9 mouse cellular contexts compared by ENCODE assay signal in the genomic region with DNA sequence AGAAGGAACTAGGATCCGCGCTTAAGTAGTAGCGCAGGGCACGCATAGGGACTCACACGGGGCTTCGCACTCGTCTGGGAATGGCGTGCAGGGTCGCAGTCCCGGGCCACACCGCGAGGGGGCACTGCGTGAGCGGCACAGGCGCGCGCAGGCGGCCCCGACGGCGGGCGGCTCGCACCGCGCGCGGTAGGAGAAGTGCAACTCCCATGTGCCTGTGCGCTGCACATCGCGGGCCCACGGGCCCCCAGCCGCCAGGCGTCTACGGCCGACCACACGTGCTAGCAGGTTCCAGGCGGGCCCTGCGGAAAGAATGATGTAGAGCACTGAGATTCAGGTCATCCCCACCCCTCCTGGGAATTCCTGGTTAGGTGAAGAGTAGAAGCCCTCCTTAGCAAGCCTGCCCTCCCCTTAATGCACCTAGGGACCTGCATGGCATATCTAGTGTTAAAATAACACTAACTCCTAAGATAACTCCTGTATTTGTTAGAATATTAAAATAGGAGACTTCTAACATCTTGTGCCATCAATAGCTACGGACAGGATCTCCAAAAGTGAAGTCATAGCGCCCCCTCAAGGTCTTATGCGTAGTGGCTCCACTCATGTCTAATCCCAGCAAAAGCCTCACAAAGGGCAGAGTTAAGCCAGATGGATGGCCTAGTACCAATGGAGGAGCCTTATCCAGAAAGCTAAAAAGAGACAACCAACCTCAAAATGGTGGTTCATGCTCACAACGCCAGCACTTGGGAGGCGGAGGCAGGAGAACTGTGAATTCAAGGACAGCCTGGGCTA. TPM values are rescaled to one million over a fixed set of nuclear protein-coding genes. Genes with fewer than 3 reads are reported as not detected.
DNase-seq lines count a peak whose midpoint lies in the region; ATAC-seq and TF ChIP-seq lines count a peak whose summit lies in the region.
"Had no signal": no experiment of that assay in that cellular context is flagged by ENCODE, and none has a peak within 500 bp of the region (broad histone marks: within the 10 kb centered on the region; RNA-seq: fewer than 3 reads in every experiment).

No protein-coding gene starts in this region.

- WGBS in embryonic facial prominence, embryonic 12.5 days, result 11% methylated on average over 43 of the region's 43 CpGs
- WGBS in hindbrain, postnatal 0 days, result 15% methylated on average over 43 of the region's 43 CpGs
- WGBS in limb, embryonic 14.5 days, result 25% methylated on average over 43 of the region's 43 CpGs

- H3K4me1 ChIP-seq in embryonic facial prominence, embryonic 12.5 days, result peaks cover 18% of the 10 kb centered on the region
- H3K4me1 ChIP-seq in hindbrain, postnatal 0 days (ENCODE audit: insufficient read depth, low read length), result 0 out of 2 replicates have a peak, but pooled peaks cover 8% of the 10 kb centered on the region
- no peaks in the 10 kb centered on the region; the same call in 1 of the 2 replicates for H3K4me1 ChIP-seq in limb, embryonic 14.5 days (ENCODE audit: control insufficient read depth, insufficient read depth, low read length)

- peak; percentile 77 for TF ChIP-seq CTCF in Patski (IDR thresholded peaks at IDR 0.05)
- TF ChIP-seq CTCF in hindbrain, postnatal 0 days (IDR thresholded peaks at IDR 0.05; ENCODE audit: low read depth), result peak; percentile 77

- CTCF ChIA-PET in Patski (lab: Charles Lee), result interaction anchor here (1.0 to 2.4 kb wide), 5 partner anchors 11 to 151 kb away, joined by 3 to 10 read pairs (median 4); partner anchors contain the start of gene Supt5

- DNase-seq in heart, adult 18-20 months, result peak; percentile 24 to 27
- no peak for DNase-seq in heart, adult 11 months
- no peak for DNase-seq in Patski (ENCODE audit: low read depth, low spot score)
- peak; percentile 90 for DNase-seq in hindbrain, postnatal 0 days (ENCODE audit: low spot score)
- peak; percentile 61 for DNase-seq in limb, embryonic 14.5 days (ENCODE audit: low spot score)
- peak; percentile 47 for DNase-seq in naive thymus-derived CD4-positive, alpha-beta T cell, adult 2 months (ENCODE audit: low read depth)
- no peak for DNase-seq in yolk sac, embryonic 10.5 days (ENCODE audit: low spot score)

- no peaks in the 10 kb centered on the region for H3K27me3 ChIP-seq in Patski
- peaks cover 80% of the 10 kb centered on the region for H3K27me3 ChIP-seq in embryonic facial prominence, embryonic 12.5 days
- H3K27me3 ChIP-seq in hindbrain, postnatal 0 days (ENCODE audit: insufficient read depth, low read length), result no peaks in the 10 kb centered on the region
- peaks cover 45% of the 10 kb centered on the region for H3K27me3 ChIP-seq in limb, embryonic 14.5 days (ENCODE audit: control insufficient read depth, insufficient read depth, low read length)

- POLR2A ChIA-PET in Patski (lab: Charles Lee), result no interaction called here

- H3K9me3 ChIP-seq in embryonic facial prominence, embryonic 12.5 days, result no peaks in the 10 kb centered on the region
- H3K9me3 ChIP-seq in hindbrain, postnatal 0 days (ENCODE audit: low read length), result no peaks in the 10 kb centered on the region
- no peaks in the 10 kb centered on the region for H3K9me3 ChIP-seq in limb, embryonic 14.5 days (ENCODE audit: control insufficient read depth, low read length)

- peak overlapping the region; percentile 7; the same call in 1 of the 2 replicates for H3K4me3 ChIP-seq in embryonic facial prominence, embryonic 12.5 days
- peak overlapping the region; percentile 11; the same call in 1 of the 2 replicates for H3K4me3 ChIP-seq in hindbrain, postnatal 0 days (ENCODE audit: low read length)
- H3K4me3 ChIP-seq in limb, embryonic 14.5 days (replicated peaks; ENCODE audit: low read length), result no peak overlapping the region

- ATAC-seq in Patski, result peak; percentile 47
- no peak for ATAC-seq in embryonic facial prominence, embryonic 12.5 days (ENCODE audit: insufficient number of reproducible peaks, insufficient read depth, low FRiP score, low TSS enrichment)
- ATAC-seq in hindbrain, postnatal 0 days, result peak; percentile 67
- ATAC-seq in limb, embryonic 14.5 days (ENCODE audit: low FRiP score, low read depth), result no peak

- H3K27ac ChIP-seq in embryonic facial prominence, embryonic 12.5 days, result no peak overlapping the region
- H3K27ac ChIP-seq in hindbrain, postnatal 0 days, result no peak overlapping the region
- H3K27ac ChIP-seq in limb, embryonic 14.5 days (replicated peaks; ENCODE audit: low read depth, low read length), result no peak overlapping the region

- in situ Hi-C loops in Patski (cut with MboI; ENCODE audit: low pct_unique_long_range_greater_than_20kb), result no loop called here

- H3K36me3 ChIP-seq in embryonic facial prominence, embryonic 12.5 days, result no peaks in the 10 kb centered on the region
- no peaks in the 10 kb centered on the region for H3K36me3 ChIP-seq in hindbrain, postnatal 0 days (ENCODE audit: insufficient read depth, low read length)
- no peaks in the 10 kb centered on the region for H3K36me3 ChIP-seq in limb, embryonic 14.5 days (ENCODE audit: control insufficient read depth, insufficient read depth, low read length)

- H3K9ac ChIP-seq in embryonic facial prominence, embryonic 12.5 days, result no peak overlapping the region
- H3K9ac ChIP-seq in hindbrain, postnatal 0 days (replicated peaks; ENCODE audit: low read length), result 0 out of 2 replicates have a peak overlapping the region, but pooled peaks have one; percentile 10
- H3K9ac ChIP-seq in limb, embryonic 14.5 days (ENCODE audit: low read depth, low read length, severe bottlenecking), result 0 out of 2 replicates have a peak overlapping the region, but pooled peaks have one; percentile 25

- no peak for TF ChIP-seq POLR2A in limb, embryonic 14.5 days (IDR thresholded peaks at IDR 0.05; ENCODE audit: borderline replicate concordance, extremely low read depth, insufficient read depth, insufficient read length)

- peak overlapping the region; percentile 31 for H3K4me2 ChIP-seq in embryonic facial prominence, embryonic 12.5 days (replicated peaks)
- peak overlapping the region; percentile 35 for H3K4me2 ChIP-seq in hindbrain, postnatal 0 days (ENCODE audit: low read depth, low read length)
- H3K4me2 ChIP-seq in limb, embryonic 14.5 days (replicated peaks; ENCODE audit: low read depth, low read length, severe bottlenecking), result no peak overlapping the region

RNA-seq across cellular contexts. Expression of gene Dll3, which starts 3.0 kb away (rescaled TPM):
- total RNA-seq in heart, adult 18-20 months (2021), result not detected
- 0.35 TPM for polyA plus RNA-seq in Patski (2021)
- polyA plus RNA-seq in embryonic facial prominence, embryonic 12.5 days (2016; fragmentation: Nextera tagmentation; extraction: Ambion mirVana), result 3.5 and 3.7 TPM in 2 replicates
- 20.1 and 24.8 TPM in 2 replicates for total RNA-seq in hindbrain, postnatal 0 days (2014; rRNA removed)
- polyA plus RNA-seq in hindbrain, postnatal 0 days (2015; fragmentation: Nextera tagmentation; extraction: Ambion mirVana), result 17.0 and 20.2 TPM in 2 replicates
- 0.85 and 0.92 TPM in 2 replicates for polyA plus RNA-seq in limb, embryonic 14.5 days (2012; rRNA removed)
- polyA plus RNA-seq in limb, embryonic 14.5 days (2014; fragmentation: Nextera tagmentation; extraction: Ambion mirVana), result 0.83 and 0.84 TPM in 2 replicates

RNA-seq across cellular contexts. Expression of gene Selenov, which starts 8.0 kb away (rescaled TPM):
- total RNA-seq in heart, adult 18-20 months (2021), result not detected
- polyA plus RNA-seq in Patski (2021), result not detected
- polyA plus RNA-seq in embryonic facial prominence, embryonic 12.5 days (2016; fragmentation: Nextera tagmentation; extraction: Ambion mirVana), result not detected in 2 replicates
- total RNA-seq in hindbrain, postnatal 0 days (2014; rRNA removed), result 2.1 and 3.6 TPM in 2 replicates
- polyA plus RNA-seq in hindbrain, postnatal 0 days (2015; fragmentation: Nextera tagmentation; extraction: Ambion mirVana), result 5.1 and 7.1 TPM in 2 replicates
- 0.55 and 0.74 TPM in 2 replicates for polyA plus RNA-seq in limb, embryonic 14.5 days (2012; rRNA removed)
- polyA plus RNA-seq in limb, embryonic 14.5 days (2014; fragmentation: Nextera tagmentation; extraction: Ambion mirVana), result 0.34 TPM in 1 of 2 replicates, not detected in the other
- total RNA-seq: neutrophil, adult 5-6 weeks had no signal

RNA-seq across cellular contexts. Expression of gene Timm50, which starts 12.8 kb away (rescaled TPM):
- total RNA-seq in heart, adult 18-20 months (2021), result 10 to 100 TPM; 66.3 to 66.6 TPM
- polyA plus RNA-seq in Patski (2021), result 61.7 TPM
- 162 and 170 TPM in 2 replicates for polyA plus RNA-seq in embryonic facial prominence, embryonic 12.5 days (2016; fragmentation: Nextera tagmentation; extraction: Ambion mirVana)
- total RNA-seq in hindbrain, postnatal 0 days (2014; rRNA removed), result 71.6 and 82.9 TPM in 2 replicates
- polyA plus RNA-seq in hindbrain, postnatal 0 days (2015; fragmentation: Nextera tagmentation; extraction: Ambion mirVana), result 125 and 131 TPM in 2 replicates
- 98.1 and 119 TPM in 2 replicates for polyA plus RNA-seq in limb, embryonic 14.5 days (2012; rRNA removed)
- 138 TPM in 2 replicates for polyA plus RNA-seq in limb, embryonic 14.5 days (2014; fragmentation: Nextera tagmentation; extraction: Ambion mirVana)

RNA-seq across cellular contexts. Expression of gene Eid2b, which starts 21.5 kb away (rescaled TPM):
- total RNA-seq in heart, adult 18-20 months (2021), result 10 to 100 TPM; 13.9 to 15.5 TPM
- 11.7 TPM for polyA plus RNA-seq in Patski (2021)
- polyA plus RNA-seq in embryonic facial prominence, embryonic 12.5 days (2016; fragmentation: Nextera tagmentation; extraction: Ambion mirVana), result 19.2 and 19.5 TPM in 2 replicates
- 34.6 and 38.2 TPM in 2 replicates for total RNA-seq in hindbrain, postnatal 0 days (2014; rRNA removed)
- polyA plus RNA-seq in hindbrain, postnatal 0 days (2015; fragmentation: Nextera tagmentation; extraction: Ambion mirVana), result 42.3 and 45.1 TPM in 2 replicates
- polyA plus RNA-seq in limb, embryonic 14.5 days (2012; rRNA removed), result 15.4 and 18.3 TPM in 2 replicates
- 14.3 and 14.9 TPM in 2 replicates for polyA plus RNA-seq in limb, embryonic 14.5 days (2014; fragmentation: Nextera tagmentation; extraction: Ambion mirVana)

RNA-seq across cellular contexts. Expression of gene Eid2, which starts 31.4 kb away (rescaled TPM):
- total RNA-seq in heart, adult 18-20 months (2021), result 10 to 100 TPM; 11.5 to 12.4 TPM
- polyA plus RNA-seq in Patski (2021), result 25.4 TPM
- polyA plus RNA-seq in embryonic facial prominence, embryonic 12.5 days (2016; fragmentation: Nextera tagmentation; extraction: Ambion mirVana), result 10.3 and 18.2 TPM in 2 replicates
- total RNA-seq in hindbrain, postnatal 0 days (2014; rRNA removed), result 48.4 and 70.7 TPM in 2 replicates
- polyA plus RNA-seq in hindbrain, postnatal 0 days (2015; fragmentation: Nextera tagmentation; extraction: Ambion mirVana), result 21.0 and 22.3 TPM in 2 replicates
- 33.0 and 35.0 TPM in 2 replicates for polyA plus RNA-seq in limb, embryonic 14.5 days (2012; rRNA removed)
- 12.2 and 17.0 TPM in 2 replicates for polyA plus RNA-seq in limb, embryonic 14.5 days (2014; fragmentation: Nextera tagmentation; extraction: Ambion mirVana)

Comparison
In these comparisons a context has a peak if more than half of its experiments do, and no peak if none do; other contexts are left out.
1. DNase-seq: peak in heart, adult 18-20 months (2 of 2), hindbrain, postnatal 0 days (single experiment), limb, embryonic 14.5 days (single experiment) and naive thymus-derived CD4-positive, alpha-beta T cell, adult 2 months (single experiment); none in heart, adult 11 months (single experiment), Patski (single experiment) and yolk sac, embryonic 10.5 days (single experiment).
2. ATAC-seq: peak in Patski (single experiment) and hindbrain, postnatal 0 days (single experiment); none in embryonic facial prominence, embryonic 12.5 days (single experiment) and limb, embryonic 14.5 days (single experiment).